Mouse (Mus musculus) large intestine, adult 2 months (tissue): ENCODE measurements around the gene Rai14. TPM values are rescaled to one million over a fixed set of nuclear protein-coding genes. Genes with fewer than 3 reads are reported as not detected.

Experiments used
- DNase-seq: peaks from one replicate; pipeline ENCODE4 v3.0.0-alpha.2; 2012; ENCODE audit warnings: low read depth, low spot score
- WGBS: fragments of 180-500 bp; shearing (Covaris S2); methylation state at CpG from one replicate; pipeline ENCODE4 v1.1.7; 2018; 5-methylcytosine and 5-hydroxymethylcytosine counted together
- polyA plus RNA-seq: library from polyadenylated mRNA; depleted of rRNA; stranded (reverse); fragments of >200 nt; gene quantifications from 2 replicates; pipeline ENCODE4 v1.2.3, GENCODE M21; 2012

Gene Rai14
- polyA plus RNA-seq, 1 experiment = 2.6 TPM

GRCm38 (mm10) chr15:10722629-10723339, 8.4 kb upstream of the Rai14 start:
- WGBS = 58% methylated on average over 12 of the region's 12 CpGs
- DNase-seq = no peak

- no peak for DNase-seq
- WGBS = 87% methylated on average over 11 of the region's 11 CpGs
These were observed 6.9 kb upstream of the Rai14 start for GRCm38 (mm10) chr15:10721259-10721781.

- WGBS = 73% methylated on average over 8 of the region's 8 CpGs
- no peak for DNase-seq
These were observed 6.2 kb upstream of the Rai14 start for GRCm38 (mm10) chr15:10720671-10721070.

GRCm38 (mm10) chr15:10720188-10720587, 5.8 kb upstream of the Rai14 start:
- no peak for DNase-seq
- WGBS = 82% methylated on average over 11 of the region's 11 CpGs

GRCm38 (mm10) chr15:10719511-10719910, 5.1 kb upstream of the Rai14 start:
- WGBS = 90% methylated on average over 3 of the region's 3 CpGs
- no peak for DNase-seq

GRCm38 (mm10) chr15:10718763-10719162, 4.3 kb upstream of the Rai14 start:
- DNase-seq = no peak
- 87% methylated on average over 10 of the region's 10 CpGs for WGBS

- WGBS = 88% methylated on average over 1 of the region's 1 CpGs
- DNase-seq = no peak
These were observed 2.9 kb upstream of the Rai14 start for GRCm38 (mm10) chr15:10717284-10717683.

GRCm38 (mm10) chr15:10715966-10716365, 1.5 kb upstream of the Rai14 start:
- DNase-seq = no peak
- WGBS = 57% methylated on average over 5 of the region's 5 CpGs

GRCm38 (mm10) chr15:10715139-10715505, 698 bp upstream of the Rai14 start:
- peak; percentile 16 for DNase-seq
- 2% methylated on average over 10 of the region's 10 CpGs for WGBS

GRCm38 (mm10) chr15:10713626-10714316, 653 bp downstream of the Rai14 start:
- DNase-seq = no peak
- 3% methylated on average over 35 of the region's 35 CpGs for WGBS

GRCm38 (mm10) chr15:10713181-10713625, 1.2 kb downstream of the Rai14 start:
- 44% methylated on average over 13 of the region's 13 CpGs for WGBS
- DNase-seq = no peak

- WGBS = 88% methylated on average over 3 of the region's 3 CpGs
- no peak for DNase-seq
These were observed 2.1 kb downstream of the Rai14 start for GRCm38 (mm10) chr15:10712288-10712687.

- no peak for DNase-seq
- WGBS = 85% methylated on average over 6 of the region's 6 CpGs
These were observed 3.2 kb downstream of the Rai14 start for GRCm38 (mm10) chr15:10711231-10711630.

- no peak for DNase-seq
- WGBS = 88% methylated on average over 10 of the region's 10 CpGs
These were observed 5.7 kb downstream of the Rai14 start for GRCm38 (mm10) chr15:10708591-10709272.

- 96% methylated on average over 6 of the region's 6 CpGs for WGBS
- DNase-seq = no peak
These were observed 7.3 kb downstream of the Rai14 start for GRCm38 (mm10) chr15:10707109-10707508.

GRCm38 (mm10) chr15:10706414-10706813, 8.0 kb downstream of the Rai14 start:
- WGBS = 71% methylated on average over 8 of the region's 8 CpGs
- DNase-seq = no peak

- 68% methylated on average over 5 of the region's 5 CpGs for WGBS
- no peak for DNase-seq
These were observed 8.7 kb downstream of the Rai14 start for GRCm38 (mm10) chr15:10705752-10706151.

- 91% methylated on average over 8 of the region's 8 CpGs for WGBS
- no peak for DNase-seq
These were observed 10.1 kb downstream of the Rai14 start for GRCm38 (mm10) chr15:10704328-10704727.

GRCm38 (mm10) chr15:10701571-10701970, 12.9 kb downstream of the Rai14 start:
- no peak for DNase-seq
- WGBS = 67% methylated on average over 5 of the region's 5 CpGs

- DNase-seq = no peak
- 82% methylated on average over 9 of the region's 9 CpGs for WGBS
These were observed 13.4 kb downstream of the Rai14 start for GRCm38 (mm10) chr15:10700891-10701466.
